Mouse (Mus musculus) midbrain, embryonic 13.5 days (tissue): ENCODE data around the gene Myo10. TPM values are rescaled to one million over a fixed set of nuclear protein-coding genes. Genes with fewer than 3 reads are reported as not detected.

ENCODE experiments used
- ATAC-seq: fragments of 200-750 bp; cut with Nextera tagmentation; 2 replicates; pipeline ENCODE4 v1.8.0; 2017; ENCODE audit warnings: mild to moderate bottlenecking, moderate TSS enrichment, moderate library complexity
- H3K27ac ChIP-seq: fragments of 300-500 bp; sonication (generic); 2 replicates; pipeline ENCODE4 v1.5.1; 2015; ENCODE audit warnings: inconsistent platforms, mild to moderate bottlenecking, moderate library complexity
- H3K27me3 ChIP-seq: fragments of 300-500 bp; sonication (generic); 2 replicates; pipeline ENCODE4 v1.6.1; 2015; ENCODE audit warnings: mild to moderate bottlenecking, inconsistent platforms
- H3K36me3 ChIP-seq: fragments of 300-500 bp; sonication (generic); 2 replicates; pipeline ENCODE4 v1.6.1; 2015; ENCODE audit warnings: mild to moderate bottlenecking, inconsistent platforms
- H3K4me1 ChIP-seq: fragments of 300-500 bp; sonication (generic); replicated peaks from 2 replicates; pipeline ENCODE4 v1.6.1; 2015; ENCODE audit warnings: inconsistent platforms
- H3K4me2 ChIP-seq: fragments of 300-500 bp; sonication (generic); replicated peaks from 2 replicates; pipeline ENCODE4 v1.6.1; 2015; ENCODE audit warnings: moderate library complexity, mild to moderate bottlenecking, inconsistent platforms
- H3K4me3 ChIP-seq: fragments of 300-500 bp; sonication (generic); replicated peaks from 2 replicates; pipeline ENCODE4 v1.5.1; 2015; ENCODE audit warnings: mild to moderate bottlenecking, inconsistent platforms
- H3K9ac ChIP-seq: fragments of 300-500 bp; sonication (generic); replicated peaks from 2 replicates; pipeline ENCODE4 v1.6.1; 2015; ENCODE audit warnings: mild to moderate bottlenecking, inconsistent platforms
- H3K9me3 ChIP-seq: fragments of 300-500 bp; sonication (generic); 2 replicates; pipeline ENCODE4 v1.6.1; 2016; ENCODE audit warnings: mild to moderate bottlenecking, inconsistent platforms
- WGBS: fragments of 180-500 bp; shearing (Covaris S2); methylation state at CpG from one replicate; pipeline ENCODE4 v1.1.7; 2015; 5-methylcytosine and 5-hydroxymethylcytosine counted together
- polyA plus RNA-seq: library from polyadenylated mRNA; unstranded; fragments of >200 nt; fragmentation: Nextera tagmentation; extraction: Ambion mirVana; gene quantifications from 2 replicates; pipeline ENCODE4 v1.2.1, GENCODE M21; 2015

Gene Myo10
- polyA plus RNA-seq, 1 experiment from 2014 or later, result 42.9 TPM

DNA sequence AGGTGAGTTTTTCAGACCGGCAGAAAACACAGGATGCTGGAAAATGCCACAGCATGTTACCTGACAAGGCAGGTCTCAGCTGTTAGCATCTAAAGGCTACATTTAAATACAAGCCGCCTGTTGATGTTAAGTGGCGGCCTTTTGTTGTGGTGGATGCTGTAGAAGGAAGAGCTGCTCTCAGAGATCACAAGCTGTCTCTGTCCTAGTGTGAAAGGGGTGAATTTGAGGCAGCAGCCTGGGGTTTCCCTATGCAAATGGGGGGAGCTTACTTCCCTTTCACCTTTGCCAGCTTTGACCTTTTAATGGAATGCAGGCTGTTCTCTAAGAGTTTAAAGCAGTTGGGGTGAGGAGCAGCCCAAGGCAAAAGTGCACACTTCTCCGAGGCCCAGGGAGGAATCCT lies 117.9 kb downstream of the Myo10 start:
- Histone ChIP-seq H3K36me3 (peaks cover 19% of the 10 kb centered on the region), H3K9me3 (no peaks in the 10 kb centered on the region), H3K4me3 (no peak overlapping the region), H3K4me2 (no peak overlapping the region), H3K27me3 (no peaks in the 10 kb centered on the region), H3K9ac (no peak overlapping the region; the same call in 1 of the 2 replicates), H3K27ac (no peak overlapping the region), H3K4me1 (0 out of 2 replicates have a peak, but pooled peaks cover 4% of the 10 kb centered on the region)
- no peak for ATAC-seq
- 60% methylated on average over 4 of the region's 4 CpGs for WGBS

DNA sequence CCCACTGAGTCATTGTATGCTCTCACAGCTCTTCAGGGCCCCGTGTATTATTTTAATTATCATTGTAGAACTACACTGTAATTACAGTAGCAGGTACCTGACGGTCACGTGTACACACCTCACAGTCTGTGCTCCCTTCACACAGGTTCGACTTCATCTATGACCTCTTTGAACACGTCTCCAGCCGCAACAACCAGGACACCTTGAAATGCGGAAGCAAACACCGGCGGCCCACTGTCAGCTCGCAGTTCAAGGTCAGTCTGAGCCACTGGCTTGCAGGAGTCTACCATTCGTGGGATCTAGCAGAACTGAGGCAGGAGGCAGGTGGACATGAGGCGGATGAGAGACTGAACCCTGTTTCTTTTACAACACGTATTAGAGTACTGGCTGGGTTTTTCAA lies 119.9 kb downstream of the Myo10 start:
- no peaks in the 10 kb centered on the region for H3K27me3 ChIP-seq
- H3K4me2 ChIP-seq, result no peak overlapping the region
- 0 out of 2 replicates have a peak, but pooled peaks cover 4% of the 10 kb centered on the region for H3K4me1 ChIP-seq
- H3K9me3 ChIP-seq, result no peaks in the 10 kb centered on the region
- no peak for ATAC-seq
- H3K4me3 ChIP-seq, result no peak overlapping the region
- H3K36me3 ChIP-seq, result peaks cover 16% of the 10 kb centered on the region
- H3K9ac ChIP-seq, result no peak overlapping the region
- WGBS, result 94% methylated on average over 13 of the region's 13 CpGs
- H3K27ac ChIP-seq, result no peak overlapping the region

DNA sequence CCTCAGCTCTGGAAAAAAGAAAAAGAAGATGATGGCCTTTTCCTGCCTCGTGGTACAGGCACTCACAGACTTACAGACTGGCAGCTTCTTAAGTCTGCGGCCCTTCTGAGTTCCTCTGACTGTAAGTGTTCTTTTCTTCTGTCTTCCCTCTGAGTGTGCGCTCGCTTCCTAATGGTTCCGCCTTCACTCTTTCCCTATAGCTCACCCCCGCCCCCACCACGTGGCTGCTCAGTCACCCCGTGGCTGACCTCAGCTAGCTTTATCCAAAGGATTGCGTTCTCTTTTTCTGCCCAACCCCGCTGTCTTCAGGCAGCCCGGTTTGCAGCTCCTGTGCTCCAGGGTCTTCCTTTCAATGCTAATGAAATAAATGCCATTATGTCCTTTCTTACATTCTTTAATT lies 129.2 kb downstream of the Myo10 start:
- no peaks in the 10 kb centered on the region for H3K9me3 ChIP-seq
- no peak overlapping the region for H3K9ac ChIP-seq
- H3K4me3 ChIP-seq, result no peak overlapping the region
- 23% methylated on average over 11 of the region's 11 CpGs for WGBS
- ATAC-seq, result no peak
- no peak overlapping the region for H3K4me2 ChIP-seq
- peaks cover 51% of the 10 kb centered on the region for H3K4me1 ChIP-seq
- H3K27me3 ChIP-seq, result no peaks in the 10 kb centered on the region
- H3K36me3 ChIP-seq, result no peaks in the 10 kb centered on the region
- H3K27ac ChIP-seq, result peak overlapping the region; percentile 56

DNA sequence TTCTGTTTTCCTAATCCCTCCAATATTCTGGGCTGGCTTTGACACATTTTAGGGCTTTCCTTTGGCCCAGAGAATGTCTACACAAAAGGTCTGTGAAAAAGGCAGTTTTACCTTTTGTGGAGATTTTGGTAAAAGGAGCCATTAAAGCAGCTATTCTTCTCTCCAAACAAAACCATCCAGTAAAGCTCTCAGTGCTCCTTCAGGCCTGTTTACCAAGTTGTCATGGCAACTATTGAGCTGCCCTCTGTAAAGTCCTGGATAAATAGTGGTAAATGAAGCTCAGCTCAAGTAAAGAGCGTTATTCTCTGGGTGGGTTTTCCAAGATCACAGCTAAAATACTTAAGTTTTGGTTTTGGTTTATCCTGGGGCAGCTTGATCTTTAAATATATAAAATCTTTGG lies 130.3 kb downstream of the Myo10 start:
- Histone ChIP-seq H3K4me3 (peak overlapping the region; percentile 39), H3K27ac (peak overlapping the region; percentile 94), H3K9me3 (no peaks in the 10 kb centered on the region), H3K4me1 (peaks cover 52% of the 10 kb centered on the region), H3K36me3 (no peaks in the 10 kb centered on the region), H3K9ac (peak overlapping the region; percentile 71; the same call in 1 of the 2 replicates), H3K4me2 (peak overlapping the region; percentile 53), H3K27me3 (no peaks in the 10 kb centered on the region)
- 16% methylated on average over 1 of the region's 1 CpGs for WGBS
- peak; percentile 48; the same call in 1 of the 2 replicates for ATAC-seq

DNA sequence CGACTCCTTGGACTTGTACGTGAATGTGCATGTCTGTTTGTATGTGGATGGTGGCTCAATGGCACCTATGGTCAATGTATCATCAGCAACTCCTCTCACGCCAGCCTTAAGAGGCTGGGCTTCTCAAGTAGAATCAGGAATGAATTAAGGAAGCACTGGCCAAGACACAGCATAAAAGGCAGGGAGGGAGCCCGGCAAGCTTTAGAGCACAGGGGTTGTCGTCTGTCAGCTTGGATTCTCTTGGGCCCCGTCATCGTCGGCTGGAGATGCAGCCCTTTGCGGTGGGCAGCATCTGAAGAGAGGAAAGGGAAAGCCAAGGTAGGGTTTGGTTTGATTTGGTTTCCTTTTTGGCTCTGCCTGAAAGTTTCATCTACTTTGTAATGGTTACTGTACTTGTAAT lies 130.7 kb downstream of the Myo10 start:
- Histone ChIP-seq H3K9me3 (no peaks in the 10 kb centered on the region), H3K4me3 (peak overlapping the region; percentile 39), H3K36me3 (no peaks in the 10 kb centered on the region), H3K27ac (peak overlapping the region; percentile 94), H3K4me1 (peaks cover 56% of the 10 kb centered on the region), H3K9ac (peak overlapping the region; percentile 71), H3K4me2 (peak overlapping the region; percentile 53), H3K27me3 (no peaks in the 10 kb centered on the region)
- peak; percentile 28 for ATAC-seq
- WGBS, result 12% methylated on average over 9 of the region's 9 CpGs

DNA sequence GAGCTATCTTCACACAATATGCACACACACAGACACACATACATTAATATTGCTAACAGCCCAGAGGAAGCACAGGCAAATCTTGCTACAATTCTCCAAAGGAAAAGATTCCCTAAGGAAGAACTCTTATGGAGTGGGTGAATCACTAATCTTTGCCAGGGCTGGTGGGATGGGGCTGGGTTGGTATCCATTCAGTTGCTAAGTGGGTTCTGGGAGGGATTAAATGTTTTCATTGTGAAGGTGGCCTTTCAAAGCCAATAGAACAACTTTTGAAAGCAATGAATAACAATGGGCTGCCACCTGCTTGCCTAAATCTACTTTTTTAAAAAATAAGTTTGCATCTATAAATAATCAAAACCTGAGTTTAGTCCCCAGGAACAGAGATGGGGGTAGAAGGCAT lies 131.6 kb downstream of the Myo10 start:
- H3K36me3 ChIP-seq, result no peaks in the 10 kb centered on the region
- no peaks in the 10 kb centered on the region for H3K27me3 ChIP-seq
- peak overlapping the region; percentile 94 for H3K27ac ChIP-seq
- H3K9ac ChIP-seq, result peak overlapping the region; percentile 71
- H3K9me3 ChIP-seq, result no peaks in the 10 kb centered on the region
- H3K4me3 ChIP-seq, result peak overlapping the region; percentile 39
- H3K4me2 ChIP-seq, result peak overlapping the region; percentile 53
- peaks cover 65% of the 10 kb centered on the region for H3K4me1 ChIP-seq
- ATAC-seq, result 0 out of 2 replicates have a peak, but pooled peaks have one; percentile 10

DNA sequence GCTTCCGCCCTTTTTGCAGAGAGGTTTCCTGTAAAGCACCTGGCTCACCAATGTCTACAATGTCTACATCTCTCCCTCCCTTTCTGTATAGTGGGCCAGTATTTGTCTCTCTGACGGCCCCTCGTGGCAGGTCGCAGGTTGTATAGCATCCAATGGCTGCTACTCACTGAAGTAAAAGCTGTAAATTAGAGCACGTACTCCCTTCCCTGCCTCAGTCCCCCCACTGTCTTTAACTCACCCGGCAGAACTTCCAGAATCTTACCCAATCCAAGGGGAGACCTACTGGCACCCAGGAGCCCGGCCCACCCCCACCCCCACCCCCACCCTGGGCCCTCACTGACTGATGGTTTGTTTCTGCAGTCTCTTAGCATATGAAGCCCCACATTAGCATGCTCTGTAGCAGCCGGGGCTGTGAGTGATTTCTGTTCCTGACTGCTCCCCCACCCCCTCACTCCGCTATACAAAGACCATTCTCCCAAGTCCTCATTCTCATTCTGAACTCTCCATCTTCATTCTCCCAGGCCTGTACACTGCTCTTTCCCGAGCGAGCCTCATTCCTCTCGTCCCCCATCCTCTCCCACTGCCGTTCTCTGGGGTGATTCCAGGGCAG lies 132.1 kb downstream of the Myo10 start:
- 3% methylated on average over 13 of the region's 13 CpGs for WGBS
- H3K4me1 ChIP-seq, result peaks cover 68% of the 10 kb centered on the region

DNA sequence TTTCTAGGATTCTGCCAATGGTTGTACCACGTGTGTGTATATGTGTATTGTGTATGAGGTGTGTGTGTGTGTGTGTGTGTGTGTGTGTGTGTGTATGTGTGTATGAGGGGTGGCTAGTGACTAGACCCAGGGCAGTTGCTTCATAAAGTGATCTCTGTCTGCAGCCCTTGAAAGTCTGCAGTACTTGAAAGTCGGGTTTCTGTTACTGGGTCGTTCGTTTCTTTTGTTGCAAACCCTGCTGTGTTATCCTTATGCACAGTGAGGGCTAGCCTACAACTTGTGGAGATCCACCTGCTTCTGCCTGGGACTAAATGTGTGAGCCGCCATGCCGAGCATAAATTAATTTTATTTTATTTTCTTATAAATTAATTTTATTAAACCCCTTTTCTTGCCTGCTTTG lies 133.2 kb downstream of the Myo10 start:
- ATAC-seq, result no peak

More for the DNA sequence above, 132.1 kb downstream of the Myo10 start:
- Histone ChIP-seq H3K4me3 (peak overlapping the region; percentile 39), H3K9me3 (no peaks in the 10 kb centered on the region), H3K27ac (peak overlapping the region; percentile 94), H3K27me3 (no peaks in the 10 kb centered on the region), H3K9ac (peak overlapping the region; percentile 71), H3K4me2 (peak overlapping the region; percentile 53), H3K36me3 (no peaks in the 10 kb centered on the region)
- peak; percentile 82 for ATAC-seq

DNA sequence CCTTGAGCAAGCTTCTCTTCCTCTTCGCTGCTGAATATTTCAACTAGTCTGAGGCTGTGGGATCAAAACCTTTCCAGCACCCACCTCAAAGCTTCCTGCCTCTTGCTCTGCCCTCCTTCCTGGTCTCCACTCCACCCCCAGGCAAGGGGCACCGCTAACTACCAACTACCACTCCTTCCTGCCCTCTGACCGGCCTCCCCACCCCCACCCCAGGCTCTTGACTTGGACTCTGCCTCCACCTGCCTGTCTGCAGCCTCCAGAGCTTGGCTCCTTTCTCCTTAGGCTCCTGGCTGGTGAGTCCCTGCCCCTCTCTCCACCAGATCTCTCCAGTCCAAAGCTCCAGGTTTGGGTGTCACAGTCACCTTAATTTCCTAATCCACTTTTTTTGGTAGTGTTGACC lies 133.7 kb downstream of the Myo10 start:
- H3K9me3 ChIP-seq, result no peaks in the 10 kb centered on the region
- H3K27me3 ChIP-seq, result no peaks in the 10 kb centered on the region
- peak overlapping the region; percentile 94 for H3K27ac ChIP-seq
- no peak for ATAC-seq
- no peak overlapping the region for H3K9ac ChIP-seq
- H3K4me3 ChIP-seq, result peak overlapping the region; percentile 39
- H3K4me1 ChIP-seq, result peaks cover 82% of the 10 kb centered on the region
- peak overlapping the region; percentile 53 for H3K4me2 ChIP-seq
- no peaks in the 10 kb centered on the region for H3K36me3 ChIP-seq
- 40% methylated on average over 3 of the region's 3 CpGs for WGBS

More for the DNA sequence above, 133.2 kb downstream of the Myo10 start:
- peak overlapping the region; percentile 71 for H3K9ac ChIP-seq
- WGBS, result 36% methylated on average over 6 of the region's 6 CpGs
- no peaks in the 10 kb centered on the region for H3K27me3 ChIP-seq
- H3K4me3 ChIP-seq, result peak overlapping the region; percentile 39
- no peaks in the 10 kb centered on the region for H3K9me3 ChIP-seq
- no peaks in the 10 kb centered on the region for H3K36me3 ChIP-seq
- peaks cover 78% of the 10 kb centered on the region for H3K4me1 ChIP-seq
- H3K4me2 ChIP-seq, result peak overlapping the region; percentile 53
- H3K27ac ChIP-seq, result peak overlapping the region; percentile 94

DNA sequence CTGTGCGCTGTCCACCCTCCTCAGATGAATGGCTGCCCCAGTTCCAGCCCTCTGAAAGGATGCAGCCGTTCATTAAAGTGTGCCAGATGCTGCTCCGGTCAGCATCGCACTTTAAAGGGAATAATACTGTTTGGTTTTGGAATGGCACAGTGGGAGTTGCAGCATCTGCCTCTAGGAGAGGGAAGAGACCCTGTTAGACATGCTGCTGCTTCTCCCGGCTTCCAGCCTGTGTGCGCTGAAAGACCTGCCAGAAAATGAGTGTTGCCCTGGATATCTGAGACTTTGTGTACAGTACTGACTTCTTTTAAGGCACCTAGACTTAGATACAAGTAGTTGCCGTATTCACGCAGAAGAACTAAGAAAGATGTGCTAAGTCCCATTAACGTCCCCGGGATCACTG lies 135.7 kb downstream of the Myo10 start:
- 18% methylated on average over 10 of the region's 10 CpGs for WGBS
- H3K4me3 ChIP-seq, result peak overlapping the region; percentile 32
- H3K4me1 ChIP-seq, result peaks cover 87% of the 10 kb centered on the region

DNA sequence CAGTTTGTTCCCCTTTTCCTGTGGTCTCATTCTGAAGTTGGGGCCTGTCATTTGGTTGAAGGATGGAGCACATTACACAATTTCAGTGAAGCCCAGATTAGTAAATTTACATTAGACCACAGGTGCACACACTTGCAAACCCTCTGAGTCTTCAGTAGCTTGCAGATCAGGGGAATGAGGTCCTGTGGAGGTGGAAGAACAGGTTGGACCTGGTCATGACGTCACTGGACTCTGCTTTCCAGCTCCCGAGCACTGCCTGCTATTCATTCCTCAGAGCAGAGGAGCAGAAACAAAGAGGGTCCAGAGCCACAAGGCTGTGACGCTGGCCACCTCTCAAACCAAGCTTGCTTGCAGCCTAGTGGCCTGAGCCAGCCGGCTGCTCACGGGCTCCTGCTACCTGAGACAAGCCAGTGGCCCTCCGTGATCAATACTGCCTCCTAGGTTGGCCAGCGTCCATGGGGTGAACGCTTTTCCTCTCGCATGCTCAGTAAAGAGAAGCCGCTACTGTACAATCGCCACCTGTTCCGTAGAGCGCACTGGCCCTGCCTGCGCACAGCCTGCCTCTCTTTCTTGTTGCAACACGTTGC lies 136.3 kb downstream of the Myo10 start:
- Histone ChIP-seq H3K27me3 (no peaks in the 10 kb centered on the region), H3K4me2 (peak overlapping the region; percentile 49), H3K9me3 (no peaks in the 10 kb centered on the region), H3K9ac (peak overlapping the region; percentile 53), H3K27ac (peak overlapping the region; percentile 93), H3K4me3 (peak overlapping the region; percentile 32), H3K36me3 (no peaks in the 10 kb centered on the region), H3K4me1 (peaks cover 88% of the 10 kb centered on the region)
- no peak for ATAC-seq
- 28% methylated on average over 15 of the region's 15 CpGs for WGBS

More for the DNA sequence above, 135.7 kb downstream of the Myo10 start:
- Histone ChIP-seq H3K27ac (peak overlapping the region; percentile 93), H3K9me3 (no peaks in the 10 kb centered on the region), H3K4me2 (peak overlapping the region; percentile 49), H3K36me3 (no peaks in the 10 kb centered on the region), H3K9ac (peak overlapping the region; percentile 53; the same call in 1 of the 2 replicates), H3K27me3 (no peaks in the 10 kb centered on the region)
- ATAC-seq, result no peak

DNA sequence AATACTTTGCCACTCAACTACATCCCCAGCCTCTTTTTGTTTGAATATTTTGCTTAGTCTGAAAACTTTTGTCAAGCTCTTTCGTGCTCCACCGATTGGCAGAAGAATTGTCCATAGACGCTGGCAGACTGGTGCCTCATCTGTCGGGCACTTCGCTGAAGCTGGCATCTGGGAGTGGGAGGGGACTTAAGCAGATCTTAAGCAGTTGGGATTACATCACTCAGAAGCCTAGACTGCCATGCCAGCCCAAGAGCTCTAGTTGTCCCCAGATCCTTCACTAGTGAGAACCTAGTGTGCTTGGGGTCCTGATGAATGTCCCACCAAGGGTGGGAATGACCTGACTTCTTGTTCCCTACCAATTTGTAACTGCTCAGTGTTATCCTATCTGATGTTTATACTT lies 138.0 kb downstream of the Myo10 start:
- no peaks in the 10 kb centered on the region for H3K36me3 ChIP-seq
- no peak for ATAC-seq
- peaks cover 89% of the 10 kb centered on the region for H3K4me1 ChIP-seq
- H3K9me3 ChIP-seq, result no peaks in the 10 kb centered on the region
- H3K9ac ChIP-seq, result peak overlapping the region; percentile 53; the same call in 1 of the 2 replicates
- no peaks in the 10 kb centered on the region for H3K27me3 ChIP-seq
- peak overlapping the region; percentile 93 for H3K27ac ChIP-seq
- peak overlapping the region; percentile 32 for H3K4me3 ChIP-seq
- H3K4me2 ChIP-seq, result peak overlapping the region; percentile 49
- WGBS, result 34% methylated on average over 5 of the region's 5 CpGs
